Mouse (Mus musculus) ES-E14 (cell line): ENCODE measurements around the gene Myh10. TPM values are rescaled to one million over a fixed set of nuclear protein-coding genes. Genes with fewer than 3 reads are reported as not detected.

Experiments
- DNase-seq: peaks from one replicate; pipeline ENCODE4 v3.0.0-alpha.2; 2013; ENCODE audit warnings: low read depth, low spot score
- H3K27ac ChIP-seq: 2 replicates; pipeline ENCODE4 v1.5.1; 2012; ENCODE audit warnings: low read depth, mild to moderate bottlenecking, low read length, moderate library complexity, mixed read lengths; ENCODE audit not compliant: poor library complexity, insufficient read depth, severe bottlenecking
- H3K36me3 ChIP-seq: 2 replicates; pipeline ENCODE4 v1.6.1; 2012; ENCODE audit warnings: mild to moderate bottlenecking, low read length, moderate library complexity, mixed read lengths; ENCODE audit not compliant: control insufficient read depth, poor library complexity, insufficient read depth, severe bottlenecking
- H3K4me1 ChIP-seq, 2 experiments: fragments of 150-350 bp in 1 of 2; sonication (generic) in 1 of 2; 2 replicates each; pipeline ENCODE4 v1.6.1; 2012; ENCODE audit warnings: low read length in 2 of 2, mild to moderate bottlenecking in 1 of 2, mixed read lengths in 1 of 2; ENCODE audit not compliant: control insufficient read depth in 2 of 2, insufficient read depth in 2 of 2, poor library complexity in 1 of 2
- H3K4me3 ChIP-seq, 2 experiments: fragments of 150-350 bp in 1 of 2; sonication (generic) in 1 of 2; 2 replicates each; pipeline ENCODE4 v1.5.1; 2012; ENCODE audit warnings: low read length in 2 of 2, low read depth in 1 of 2, mild to moderate bottlenecking in 1 of 2, mixed read lengths in 1 of 2; ENCODE audit not compliant: insufficient read depth in 1 of 2, poor library complexity in 1 of 2, severe bottlenecking in 1 of 2
- H3K9ac ChIP-seq: 2 replicates; pipeline ENCODE4 v1.6.1; 2012; ENCODE audit warnings: low read depth, mild to moderate bottlenecking, low read length, mixed read lengths; ENCODE audit not compliant: poor library complexity, insufficient read depth, severe bottlenecking
- H3K9me3 ChIP-seq: fragments of 150-350 bp; sonication (generic); 2 replicates; pipeline ENCODE4 v1.6.1; 2012; ENCODE audit warnings: low read depth, mild to moderate bottlenecking, low read length; ENCODE audit not compliant: control insufficient read depth, insufficient read depth
- CHD2 ChIP-seq: IDR thresholded peaks from 2 replicates; pipeline ENCODE4 v1.6.1; 2014; ENCODE audit warnings: mild to moderate bottlenecking, low read depth, low read length, inconsistent platforms
- HCFC1 ChIP-seq: IDR thresholded peaks from 2 replicates; pipeline ENCODE4 v1.6.1; 2012; ENCODE audit warnings: low read length, inconsistent platforms, borderline replicate concordance; ENCODE audit not compliant: insufficient read depth
- MAFK ChIP-seq: IDR thresholded peaks from 2 replicates; pipeline ENCODE4 v1.6.1; 2014; ENCODE audit warnings: mild to moderate bottlenecking, low read depth, low read length, inconsistent platforms; ENCODE audit not compliant: insufficient read depth
- ZC3H11A ChIP-seq: IDR thresholded peaks from 2 replicates; pipeline ENCODE4 v1.6.1; 2012; ENCODE audit warnings: low read depth, mild to moderate bottlenecking, inconsistent platforms, low read length, borderline replicate concordance
- ZNF384 ChIP-seq: IDR thresholded peaks from 2 replicates; pipeline ENCODE4 v1.6.1; 2012; ENCODE audit warnings: low read depth, low read length, inconsistent platforms
- in situ Hi-C, 2 experiments: fragments of 600-800 bp; cut with MboI; formaldehyde crosslinking; loops; one replicate each; pipeline ENCODE4 v1.15.1; 2025; ENCODE audit warnings: low sequenced_read_pairs in 2 of 2, inconsistent platforms in 1 of 2; ENCODE audit not compliant: unreplicated experiment in 2 of 2
- total RNA-seq: library from RNA; depleted of rRNA; stranded (reverse); fragments of 300-350 nt; gene quantifications from 2 replicates; pipeline ENCODE4 v1.2.3, GENCODE M21; 2012

Myh10 gene
- total RNA-seq, 1 experiment = 107 TPM

DNA sequence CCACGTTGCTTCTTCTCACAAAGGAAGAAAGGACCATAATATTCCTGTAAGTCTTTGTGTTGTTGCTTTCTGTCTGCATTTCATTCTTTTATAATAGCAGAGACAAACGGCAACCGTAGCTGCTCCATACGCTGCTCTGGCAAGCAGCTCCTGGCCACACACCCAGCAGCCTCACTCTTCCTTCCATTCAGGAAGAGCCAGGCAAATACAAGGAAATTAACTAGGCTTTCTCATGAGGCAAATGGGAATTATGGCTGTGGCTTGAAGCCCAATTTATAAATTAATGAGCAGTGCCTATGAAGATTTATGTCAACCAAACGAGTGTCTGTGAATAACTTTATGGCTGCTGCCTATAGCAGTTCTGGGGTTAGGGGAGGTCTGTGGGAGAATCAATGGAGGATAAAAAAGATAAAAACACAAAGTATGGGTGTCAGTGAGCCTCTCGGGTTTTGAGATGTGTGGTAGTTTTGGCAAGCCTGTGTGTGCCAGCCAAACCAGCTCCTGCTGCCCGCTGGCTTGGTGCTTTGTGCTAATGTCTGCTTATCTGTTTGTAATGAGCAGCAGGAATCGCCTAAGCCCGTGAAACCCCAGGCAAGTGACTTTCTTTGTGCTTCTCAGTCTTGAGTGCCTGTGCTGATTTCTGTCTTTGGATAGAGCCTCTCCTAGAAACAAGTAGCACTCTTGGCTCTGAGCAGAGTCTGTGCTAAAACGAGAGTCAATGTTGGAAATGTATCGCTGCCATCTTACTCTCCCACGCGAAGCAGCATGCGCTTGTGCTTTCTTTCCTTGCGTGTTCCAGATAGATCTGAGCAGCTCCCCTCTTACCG, 54.2 kb downstream of the Myh10 start:
- H3K4me1 ChIP-seq = no peaks in the 10 kb centered on the region
- no peak overlapping the region for H3K9ac ChIP-seq
- no peaks in the 10 kb centered on the region for H3K36me3 ChIP-seq
- no peak for DNase-seq
- H3K27ac ChIP-seq = no peak overlapping the region
- H3K9me3 ChIP-seq = no peaks in the 10 kb centered on the region
- TF ChIP-seq HCFC1 (no peak), CHD2 (no peak), MAFK (no peak), ZC3H11A (no peak), ZNF384 (no peak)
- in situ Hi-C loops = no loop called here
- H3K4me3 ChIP-seq = no peak overlapping the region

DNA sequence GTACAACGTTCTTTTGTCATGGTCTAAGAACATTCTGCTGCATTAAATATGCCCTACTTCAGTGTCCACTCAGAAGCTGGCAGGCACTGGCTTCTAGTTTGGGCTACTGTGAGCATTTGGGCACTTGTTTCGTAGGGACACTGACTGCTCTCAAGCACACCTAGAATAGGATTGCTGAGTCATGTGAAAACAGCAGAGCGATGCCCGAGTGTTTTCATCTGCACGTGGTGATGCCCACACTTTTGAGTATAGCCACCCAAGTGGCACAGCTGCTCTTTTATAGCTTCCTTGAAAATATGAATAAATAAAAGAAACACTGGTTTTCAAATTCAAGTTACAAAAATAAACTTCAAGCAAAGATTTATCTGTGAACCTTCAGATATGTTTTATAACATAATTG, 56.8 kb downstream of the Myh10 start:
- no peak for DNase-seq
- in situ Hi-C loops = no loop called here
- Histone ChIP-seq H3K9me3 (no peaks in the 10 kb centered on the region), H3K4me1 (no peaks in the 10 kb centered on the region), H3K36me3 (no peaks in the 10 kb centered on the region), H3K27ac (no peak overlapping the region), H3K9ac (no peak overlapping the region), H3K4me3 (no peak overlapping the region)
- TF ChIP-seq CHD2 (no peak), HCFC1 (no peak), ZC3H11A (no peak), MAFK (0 out of 2 replicates have a peak, but pooled peaks have one; percentile 17)

DNA sequence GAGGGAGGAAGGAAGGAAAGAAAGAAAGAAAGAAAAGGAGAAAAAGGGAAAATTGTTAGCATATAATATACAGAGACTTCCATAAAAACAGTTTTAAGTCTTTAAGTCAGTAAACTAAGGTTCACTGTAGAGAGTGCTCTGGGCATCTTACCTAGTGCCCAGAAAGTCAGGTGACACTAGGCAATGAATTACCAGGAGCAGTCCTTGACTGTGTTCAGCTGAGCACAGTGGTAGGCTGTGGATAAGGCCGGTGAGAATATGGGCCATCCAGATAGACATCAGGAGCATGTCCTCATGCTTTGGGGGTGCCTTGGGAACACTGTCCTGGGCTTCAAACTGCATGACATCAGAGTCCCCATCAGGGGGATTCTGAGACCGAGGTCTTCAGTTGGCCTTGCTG, 58.8 kb downstream of the Myh10 start:
- in situ Hi-C loops = no loop called here
- H3K9ac ChIP-seq = no peak overlapping the region
- no peak for DNase-seq
- no peaks in the 10 kb centered on the region for H3K4me1 ChIP-seq
- TF ChIP-seq MAFK = no peak
- TF ChIP-seq ZC3H11A = no peak
- TF ChIP-seq CHD2 = no peak
- TF ChIP-seq ZNF384 = no peak
- no peak overlapping the region for H3K27ac ChIP-seq
- no peaks in the 10 kb centered on the region for H3K36me3 ChIP-seq
- no peaks in the 10 kb centered on the region for H3K9me3 ChIP-seq
- no peak overlapping the region for H3K4me3 ChIP-seq

DNA sequence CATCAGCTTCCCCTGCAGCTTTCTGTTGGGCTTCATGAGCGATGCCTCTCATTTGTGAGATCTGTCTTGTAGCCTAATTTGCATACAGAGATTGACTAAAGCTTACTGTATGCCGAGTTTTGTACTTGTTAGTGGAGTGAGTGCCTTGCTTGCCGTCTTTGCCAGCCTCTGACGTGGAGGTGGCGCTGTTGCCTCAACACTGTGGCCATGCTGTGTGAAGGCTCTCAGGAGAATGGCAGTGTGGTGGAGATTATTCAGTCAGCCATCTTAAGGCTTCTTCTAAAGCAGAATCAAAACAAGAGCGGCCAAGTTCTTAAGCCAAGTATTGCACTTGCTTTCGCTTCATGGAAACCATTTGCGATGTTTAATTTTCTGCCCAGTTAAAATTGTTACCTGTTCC, 59.6 kb downstream of the Myh10 start:
- H3K27ac ChIP-seq = no peak overlapping the region
- no peaks in the 10 kb centered on the region for H3K4me1 ChIP-seq
- H3K4me3 ChIP-seq = no peak overlapping the region
- in situ Hi-C loops = no loop called here
- no peaks in the 10 kb centered on the region for H3K9me3 ChIP-seq
- H3K36me3 ChIP-seq = no peaks in the 10 kb centered on the region
- no peak for TF ChIP-seq ZC3H11A
- TF ChIP-seq HCFC1 = no peak
- no peak for TF ChIP-seq MAFK
- TF ChIP-seq ZNF384 = no peak
- TF ChIP-seq CHD2 = no peak
- DNase-seq = peak; percentile 37
- no peak overlapping the region for H3K9ac ChIP-seq

DNA sequence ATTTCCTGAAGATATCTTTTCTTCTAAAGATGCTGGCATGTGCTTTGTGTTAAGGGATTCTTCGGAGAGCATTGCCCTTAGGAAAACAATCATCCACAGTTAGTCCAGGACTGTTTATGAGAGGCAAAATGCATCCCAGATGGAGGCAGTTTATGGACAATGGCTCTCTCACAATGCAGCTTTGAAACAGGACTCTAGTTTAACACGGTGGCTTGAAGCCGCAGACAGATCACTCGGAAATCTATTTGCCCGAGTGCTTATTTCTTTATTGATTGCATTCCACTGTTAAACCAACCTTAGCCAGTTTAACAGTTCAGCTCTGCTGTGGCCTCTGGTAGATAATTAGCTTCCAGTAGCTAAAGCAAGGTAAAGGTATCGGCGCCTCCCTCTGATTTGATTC, 62.9 kb downstream of the Myh10 start:
- TF ChIP-seq ZNF384 = no peak
- TF ChIP-seq ZC3H11A = no peak
- no peak for TF ChIP-seq MAFK
- TF ChIP-seq CHD2 = no peak
- no peak for TF ChIP-seq HCFC1
- H3K4me3 ChIP-seq = no peak overlapping the region
- peaks cover 0 to 2% of the 10 kb centered on the region in 2 experiments; a peak in 1 of 4 replicates for H3K4me1 ChIP-seq
- H3K9me3 ChIP-seq = no peaks in the 10 kb centered on the region
- H3K36me3 ChIP-seq = no peaks in the 10 kb centered on the region
- no peak overlapping the region for H3K27ac ChIP-seq
- DNase-seq = no peak
- H3K9ac ChIP-seq = no peak overlapping the region
- in situ Hi-C loops = no loop called here
